Mouse (Mus musculus): ENCODE measurements at regions not wholly inside any gene's neighbourhood (a gene's known extent, or its start where the extent isn't known, plus 50 kb on each side); places are given as distances from the start of the nearest gene placed in this dataset.

- Histone ChIP-seq H3K36me3 (ENCODE audit: control insufficient read depth, insufficient read depth, low read length) (no peaks in the 10 kb centered on the region), H3K27ac (ENCODE audit: control insufficient read depth, insufficient read depth, low read depth, low read length) (no peak overlapping the region), H3K4me3 (ENCODE audit: control insufficient read depth, low read depth, low read length) (no peak overlapping the region), H3K27me3 (ENCODE audit: control insufficient read depth, insufficient read depth, low read length) (no peaks in the 10 kb centered on the region), H3K4me1 (ENCODE audit: control insufficient read depth, insufficient read depth, low read length) (peaks cover 3% of the 10 kb centered on the region)
- TF ChIP-seq CTCF (IDR thresholded peaks at IDR 0.05; ENCODE audit: control insufficient read depth, insufficient read depth, insufficient replicate concordance, low read depth, low read length): no peak
Observed at GRCm38 (mm10) chr8:23360061-23360622, 949.0 kb downstream of the Mrps31 start.

DNA sequence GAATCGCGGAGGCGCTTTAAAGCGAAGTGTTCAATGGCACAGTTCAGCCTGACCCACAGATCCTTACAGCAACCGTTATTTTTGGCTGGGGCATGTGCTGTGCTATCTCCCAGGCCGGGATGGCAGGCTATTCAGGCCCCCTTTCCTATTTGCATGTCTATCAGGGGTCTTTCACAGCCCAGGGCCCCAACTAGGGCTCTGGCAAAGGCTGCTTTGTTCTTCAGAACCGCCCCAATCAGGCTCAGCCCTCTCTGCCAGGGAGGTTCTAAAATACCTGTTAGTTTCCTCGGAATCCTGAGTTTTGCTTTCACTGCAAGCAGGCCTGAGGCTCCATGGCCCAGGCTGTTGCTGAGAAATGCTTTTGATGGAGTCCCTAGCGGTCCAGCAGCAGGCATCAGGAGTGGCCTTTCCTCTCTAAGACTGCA is 949.7 kb downstream of the Mrps31 start:
- Histone ChIP-seq H3K27ac (ENCODE audit: control insufficient read depth, insufficient read depth, low read depth, low read length) (no peak overlapping the region), H3K4me3 (ENCODE audit: control insufficient read depth, low read depth, low read length) (no peak overlapping the region), H3K4me1 (ENCODE audit: control insufficient read depth, insufficient read depth, low read length) (peaks cover 3% of the 10 kb centered on the region), H3K27me3 (ENCODE audit: control insufficient read depth, insufficient read depth, low read length) (no peaks in the 10 kb centered on the region), H3K36me3 (ENCODE audit: control insufficient read depth, insufficient read depth, low read length) (no peaks in the 10 kb centered on the region)
- no peak for TF ChIP-seq CTCF (IDR thresholded peaks at IDR 0.05; ENCODE audit: control insufficient read depth, insufficient read depth, insufficient replicate concordance, low read depth, low read length)
- TF ChIP-seq POLR2A (IDR thresholded peaks at IDR 0.05; ENCODE audit: control insufficient read depth, low read depth, low read length): no peak
